Mouse (Mus musculus): ENCODE results near the gene D230025D16Rik.

GRCm38 (mm10) chr8:105258911-105259720 is 34.2 kb downstream of the D230025D16Rik start:
- TF ChIP-seq CTCF (IDR thresholded peaks at IDR 0.05; ENCODE audit: low read depth, low read length) (no peak), POLR2A (IDR thresholded peaks at IDR 0.05; ENCODE audit: extremely low read depth, insufficient read depth, low read length) (no peak)
